Mouse (Mus musculus) CH12F3 (cell line): Measurements from ENCODE around the gene Ovol2.

Experiments used
- in situ Hi-C: fragments of 300-500 bp; cut with MboI; formaldehyde crosslinking; loops from 2 replicates; pipeline ENCODE4 v1.14.3; 2020; ENCODE audit warnings: low sequenced_read_pairs

Ovol2 gene

DNA sequence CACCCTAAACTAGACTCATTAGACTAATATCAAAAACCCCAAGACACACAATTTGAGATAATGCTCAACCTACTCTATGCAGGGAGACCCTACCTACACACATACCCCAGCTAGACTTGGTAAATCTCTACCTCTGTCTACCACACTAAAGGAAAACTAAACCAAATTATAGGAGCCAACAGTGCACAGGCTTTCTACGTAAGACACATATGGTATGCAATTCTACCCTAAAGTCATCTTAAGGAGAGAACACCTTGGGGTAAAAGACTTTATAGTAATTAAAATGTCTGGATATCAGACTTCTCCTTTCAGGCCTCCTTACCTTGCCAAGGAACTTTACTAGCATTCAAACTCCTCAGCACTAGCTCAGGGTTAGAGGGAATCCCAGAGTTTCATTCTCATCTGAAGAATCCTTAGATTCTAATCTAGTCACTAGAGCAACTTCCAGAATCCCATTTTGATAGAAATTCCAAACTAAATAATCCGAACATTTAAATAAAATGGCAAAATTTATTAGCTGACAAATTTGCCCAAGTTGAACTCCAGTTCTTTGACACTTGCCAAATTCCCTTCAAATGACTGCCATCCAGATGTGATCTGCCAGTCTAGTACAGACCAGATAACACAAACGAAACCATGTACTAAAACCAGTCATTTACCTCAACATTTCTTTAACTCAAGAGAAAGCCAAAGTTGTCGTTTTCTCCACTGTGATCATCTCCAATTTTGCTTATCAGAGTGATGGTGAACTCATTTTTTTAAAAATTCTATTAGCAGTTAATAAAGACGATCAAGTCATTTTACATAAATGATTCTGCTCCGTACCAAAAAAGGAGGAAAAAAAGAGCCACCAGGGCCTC lies 63.3 kb downstream of the Ovol2 start:
- in situ Hi-C loops, result no loop called here

DNA sequence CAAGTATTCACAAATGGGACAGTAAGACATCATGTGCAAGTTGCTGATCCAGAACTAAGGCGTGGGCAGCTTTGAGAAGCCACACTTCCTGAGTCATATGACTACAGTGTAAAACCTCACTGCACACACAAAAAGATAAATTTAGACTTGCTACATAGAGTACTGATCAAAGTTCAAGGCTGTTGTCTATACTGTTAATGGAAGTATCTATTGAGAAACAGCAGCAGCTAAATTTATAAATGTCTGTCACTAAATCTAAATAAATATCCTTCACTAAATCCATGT lies 64.3 kb downstream of the Ovol2 start:
- in situ Hi-C loops, result no loop called here

DNA sequence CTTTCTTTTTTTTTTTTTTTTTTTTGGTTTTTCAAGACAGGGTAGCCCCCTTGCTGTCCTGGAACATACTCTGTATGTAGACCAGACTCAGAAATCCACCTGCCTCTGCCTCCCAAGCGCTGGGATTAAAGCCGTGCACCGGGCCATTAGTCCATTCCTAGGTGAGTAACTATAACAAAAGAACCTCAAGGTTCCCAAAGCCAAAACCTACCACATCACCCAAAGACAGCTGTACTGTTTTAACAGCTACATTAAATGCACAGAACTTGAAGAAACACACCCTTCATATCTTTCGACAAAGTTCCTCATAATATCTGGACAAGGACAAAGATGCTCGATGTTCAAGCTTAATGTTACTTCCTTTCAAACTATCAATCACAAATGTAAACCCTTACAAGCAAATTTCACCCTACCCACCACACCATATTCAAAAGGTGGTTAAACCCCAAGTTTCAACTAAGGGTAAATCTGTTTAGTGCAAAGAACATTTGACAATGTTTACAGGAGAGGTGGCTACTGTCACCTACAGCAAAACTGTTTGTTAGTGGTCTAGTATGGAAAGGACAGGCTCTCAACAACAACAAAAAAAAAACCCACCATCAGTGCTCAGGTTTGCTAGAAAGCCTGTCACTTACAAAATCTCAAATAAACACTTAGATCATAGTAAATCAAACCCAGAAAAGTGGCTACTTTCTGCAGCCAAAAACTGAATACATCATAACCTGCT lies 64.8 kb downstream of the Ovol2 start:
- in situ Hi-C loops, result no loop called here

DNA sequence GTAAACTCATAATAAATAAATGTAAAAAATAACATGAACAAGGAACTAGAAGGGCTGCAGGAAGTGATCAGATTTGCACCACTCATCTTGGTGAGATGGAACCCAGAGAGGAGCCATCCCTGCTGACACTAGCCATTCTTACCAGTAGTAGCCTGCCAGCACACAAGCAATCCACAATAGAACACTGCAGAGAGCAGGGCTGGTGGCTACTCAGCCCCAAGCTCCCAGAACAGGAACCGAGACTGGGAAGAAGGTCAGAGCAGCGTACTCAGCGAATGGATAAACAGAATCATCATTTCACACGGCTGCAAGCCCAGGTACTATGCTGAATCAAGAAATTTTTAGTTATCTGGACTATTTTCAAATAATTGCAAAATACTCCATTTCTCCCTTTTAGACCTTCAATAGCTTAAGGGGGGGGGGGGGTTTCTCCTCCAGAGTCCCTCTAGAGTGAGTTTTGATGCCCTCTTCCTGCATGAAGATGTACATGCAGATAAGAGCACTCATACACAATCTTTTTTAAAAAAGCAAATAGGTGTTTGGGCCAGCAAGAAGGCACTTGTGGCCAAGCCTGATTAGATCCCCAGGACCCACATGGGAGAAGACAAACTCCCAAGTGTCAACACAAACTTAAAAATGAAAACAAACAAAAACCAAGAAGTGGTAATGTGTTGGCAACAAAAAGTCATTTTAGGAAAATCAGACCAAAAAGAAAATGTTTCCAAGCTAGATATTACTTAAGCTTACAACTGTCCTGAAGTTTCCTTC lies 65.8 kb downstream of the Ovol2 start:
- in situ Hi-C loops, result no loop called here

DNA sequence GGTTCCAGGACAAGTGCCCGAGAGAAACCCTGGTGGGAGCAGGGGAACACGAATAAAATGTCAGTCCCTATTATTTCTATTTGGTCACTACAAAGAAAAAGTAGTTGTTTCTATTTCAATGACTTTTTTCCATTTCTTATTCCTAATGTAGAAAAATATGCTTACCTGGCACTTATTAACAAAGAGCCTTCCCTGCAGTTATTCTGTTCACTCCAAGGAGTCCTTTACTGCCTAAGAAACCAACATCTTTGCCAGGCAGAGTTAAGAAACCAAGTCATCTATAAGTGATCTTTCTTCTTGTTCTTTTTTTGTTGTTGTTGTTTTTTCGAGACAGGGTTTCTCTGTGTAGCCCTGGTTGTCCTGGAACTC lies 66.8 kb downstream of the Ovol2 start:
- in situ Hi-C loops, result no loop called here

DNA sequence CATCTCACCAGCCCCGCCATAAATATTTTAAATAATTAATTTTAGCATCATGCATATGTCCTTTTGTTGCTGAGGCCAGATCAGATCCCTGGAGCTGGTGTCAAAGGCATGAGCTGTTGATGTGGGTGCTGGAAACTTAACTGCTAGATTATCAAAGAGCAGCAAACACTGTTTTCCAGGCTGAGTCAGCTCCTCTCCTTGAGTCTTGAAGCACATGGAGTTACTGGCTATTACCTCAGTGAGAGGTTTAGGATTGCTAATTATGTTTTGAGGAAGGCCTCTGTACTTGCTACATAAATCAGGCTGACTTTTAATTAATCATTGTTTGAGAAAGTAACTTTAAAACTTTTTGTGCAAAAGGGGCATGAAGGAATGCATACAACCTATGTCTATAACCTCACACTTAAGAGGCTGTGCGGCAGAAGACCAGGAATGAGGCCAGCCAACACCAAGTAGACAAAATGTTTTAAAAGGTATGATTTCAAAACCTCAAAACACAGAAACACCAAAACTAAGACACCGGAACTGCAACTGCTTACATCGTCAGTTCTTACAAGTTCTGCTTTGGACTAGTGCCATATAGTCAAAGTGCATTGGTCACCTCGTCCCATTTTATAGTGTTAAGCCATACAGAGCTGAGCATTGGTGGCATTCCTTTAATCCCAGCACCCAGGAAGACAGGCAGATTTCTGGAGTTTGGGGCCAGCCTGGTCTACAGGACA lies 67.4 kb downstream of the Ovol2 start:
- in situ Hi-C loops, result no loop called here

DNA sequence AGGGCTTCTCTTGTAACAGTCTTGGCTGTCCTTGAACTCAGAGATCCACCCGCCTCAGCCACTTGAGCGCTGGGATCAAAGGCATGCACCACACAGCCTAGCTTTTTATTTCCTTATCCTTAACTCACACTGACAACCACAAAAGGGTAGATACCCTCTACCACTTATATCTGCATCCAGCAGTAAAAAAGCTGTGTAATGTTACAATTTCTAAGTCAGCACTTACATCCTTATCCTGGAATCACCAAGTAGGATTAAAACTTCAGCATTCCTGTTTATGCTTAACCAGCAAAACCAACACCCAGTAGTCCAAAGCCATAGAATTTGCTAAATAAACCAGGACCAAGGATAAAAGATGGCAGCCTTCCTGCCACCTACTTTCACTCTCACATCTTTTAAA lies 69.1 kb downstream of the Ovol2 start:
- in situ Hi-C loops, result no loop called here
